Mouse (Mus musculus): ENCODE measurements around the gene Smc3. TPM values are rescaled to one million over a fixed set of nuclear protein-coding genes. Genes with fewer than 3 reads are reported as not detected.

The Smc3 gene
- polyA plus RNA-seq (2017; shearing (Covaris generic)), result 10 to 100 TPM; 38.7 to 43.1 (median 39.0) TPM

- ATAC-seq, result peak; percentile 93
Measured at GRCm38 (mm10) chr19:53599757-53600539, at the start of gene Smc3. TSS of gene Smc3 (plus strand) at chr19:53600398.

DNA sequence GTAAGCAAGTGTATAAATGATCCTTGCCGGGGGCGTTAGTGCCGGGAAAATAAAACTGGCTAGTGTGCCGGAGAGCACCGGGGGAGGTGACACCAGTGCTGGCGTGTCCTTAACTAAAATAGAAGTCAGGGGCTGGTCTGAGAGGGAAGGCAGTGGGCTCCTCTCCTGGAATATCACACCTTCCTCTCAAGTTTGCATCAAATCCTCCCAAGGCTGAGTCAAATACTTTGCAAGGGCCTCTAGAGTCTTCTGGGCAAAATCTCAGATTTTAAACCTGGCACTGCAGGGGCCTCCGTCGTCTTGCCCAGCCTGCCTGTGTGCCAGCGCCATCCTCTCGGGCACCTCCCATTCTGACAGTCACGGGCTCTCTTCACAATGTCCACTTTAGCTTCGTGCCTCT, 49.2 kb upstream of the Smc3 start:
- no peak for ATAC-seq

DNA sequence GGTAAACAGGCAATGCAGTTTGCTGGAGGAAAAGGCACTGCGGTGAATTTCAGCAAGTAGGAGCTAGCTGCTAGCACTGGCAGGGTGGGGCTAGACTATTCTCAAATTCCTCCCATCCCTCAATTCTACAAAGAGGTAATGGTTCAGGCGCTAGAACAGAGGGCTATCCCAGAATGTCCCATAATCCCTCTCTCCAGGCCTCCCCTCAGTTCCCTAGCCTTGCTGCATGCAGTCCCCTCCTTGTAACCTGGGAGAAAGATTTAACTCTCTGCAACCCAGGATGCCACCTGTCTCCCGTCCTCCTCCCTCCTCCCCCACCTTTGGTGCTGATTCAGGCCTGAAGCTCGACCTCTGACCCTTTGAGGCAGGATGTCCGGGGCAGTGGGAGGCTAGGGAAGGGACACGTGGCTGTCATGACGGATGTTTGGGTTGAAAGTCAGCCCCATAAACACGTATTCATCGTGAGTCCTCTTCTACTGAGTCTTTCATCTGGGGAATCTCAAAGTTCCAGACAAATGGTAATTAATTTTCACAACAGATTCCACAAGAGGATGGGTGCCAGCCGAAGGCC, 47.9 kb upstream of the Smc3 start:
- ATAC-seq, result no peak

DNA sequence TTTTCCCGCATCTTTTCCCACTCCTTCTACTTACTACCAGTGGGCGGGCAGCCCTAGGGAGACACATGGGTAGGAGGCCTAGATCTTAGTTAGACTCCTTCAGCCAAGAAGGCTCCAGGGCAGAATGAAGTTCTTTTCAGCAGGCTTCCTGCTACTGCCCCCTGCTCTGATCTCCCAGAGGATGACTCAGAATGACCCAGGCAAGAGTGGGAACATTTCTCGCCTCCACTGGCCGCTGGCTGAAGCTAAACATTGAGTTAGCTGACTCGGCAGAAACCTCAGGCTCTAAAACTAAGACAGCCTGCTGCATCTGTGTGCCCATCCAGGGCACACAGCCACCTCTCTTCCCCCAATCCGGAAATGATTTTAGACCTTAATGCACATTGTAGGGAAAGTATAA, 47.4 kb upstream of the Smc3 start:
- no peak for ATAC-seq

DNA sequence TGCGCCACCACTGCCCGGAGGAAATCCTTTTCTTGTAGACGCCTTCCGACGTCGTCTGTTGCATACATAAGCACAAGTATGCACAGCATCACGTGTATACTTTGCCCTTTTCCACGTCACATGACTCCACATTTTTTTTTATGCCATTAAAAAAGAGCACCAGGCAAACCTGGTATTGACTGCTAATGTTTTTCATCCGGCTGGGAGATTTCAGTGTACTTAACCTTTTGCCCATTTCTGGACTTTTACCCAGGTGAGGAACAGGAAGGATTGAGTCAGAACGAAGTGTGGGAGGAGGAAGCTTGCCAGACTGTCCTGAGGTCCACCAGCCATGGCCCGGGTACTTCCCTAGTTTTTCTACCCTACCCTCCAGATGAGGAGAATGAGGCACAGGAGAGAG, 45.8 kb upstream of the Smc3 start:
- no peak for ATAC-seq

DNA sequence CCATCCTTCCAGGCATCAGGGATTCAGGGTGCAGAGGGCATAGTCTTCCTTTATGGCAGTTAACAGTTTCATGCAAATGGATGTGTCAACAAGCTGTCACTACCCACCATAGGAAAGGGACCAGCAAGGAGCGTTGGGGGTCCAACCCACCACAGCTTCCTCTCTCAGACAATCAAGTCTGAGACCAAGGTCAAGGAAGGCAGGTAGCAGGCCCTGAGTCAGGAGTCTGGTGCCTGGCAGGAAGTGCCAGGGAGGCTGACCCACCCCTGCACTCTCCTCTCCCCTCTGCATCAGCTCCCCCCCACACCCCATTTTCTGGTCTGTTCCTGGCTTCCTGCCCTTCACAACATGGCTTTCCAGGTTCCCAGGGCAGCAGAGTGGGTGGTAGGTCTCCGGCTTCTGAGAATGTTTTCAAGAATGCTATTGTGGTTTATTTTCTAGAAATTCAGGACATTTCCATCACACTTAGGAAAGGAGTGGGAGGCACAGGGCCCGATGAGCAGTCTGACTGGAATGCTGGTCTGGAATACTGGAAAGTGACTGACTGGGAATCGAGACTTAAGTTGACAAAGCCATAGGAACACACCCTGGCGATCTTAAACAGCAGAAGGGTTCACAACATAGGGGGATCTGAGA, 45.1 kb upstream of the Smc3 start:
- peak; percentile 46 for ATAC-seq

DNA sequence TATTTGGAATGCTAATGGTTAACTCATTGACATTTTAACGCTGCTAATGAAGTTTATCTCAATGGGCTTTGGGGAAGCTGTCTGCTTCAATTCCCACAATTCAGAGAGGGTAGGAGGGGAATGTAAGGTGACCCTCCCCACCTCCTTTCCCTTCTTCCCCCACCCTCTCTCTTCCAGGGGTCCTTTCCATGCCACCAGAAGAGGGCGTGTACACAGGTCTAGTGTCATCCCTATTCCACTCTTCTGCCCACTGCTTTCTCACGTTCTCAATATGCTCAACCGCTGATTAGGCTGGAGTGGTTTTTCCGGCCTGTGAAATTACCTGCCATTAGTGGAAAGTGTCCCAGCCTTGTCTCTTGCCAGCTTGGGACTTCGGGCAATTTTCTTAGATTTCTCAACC, 43.4 kb upstream of the Smc3 start:
- ATAC-seq, result no peak

DNA sequence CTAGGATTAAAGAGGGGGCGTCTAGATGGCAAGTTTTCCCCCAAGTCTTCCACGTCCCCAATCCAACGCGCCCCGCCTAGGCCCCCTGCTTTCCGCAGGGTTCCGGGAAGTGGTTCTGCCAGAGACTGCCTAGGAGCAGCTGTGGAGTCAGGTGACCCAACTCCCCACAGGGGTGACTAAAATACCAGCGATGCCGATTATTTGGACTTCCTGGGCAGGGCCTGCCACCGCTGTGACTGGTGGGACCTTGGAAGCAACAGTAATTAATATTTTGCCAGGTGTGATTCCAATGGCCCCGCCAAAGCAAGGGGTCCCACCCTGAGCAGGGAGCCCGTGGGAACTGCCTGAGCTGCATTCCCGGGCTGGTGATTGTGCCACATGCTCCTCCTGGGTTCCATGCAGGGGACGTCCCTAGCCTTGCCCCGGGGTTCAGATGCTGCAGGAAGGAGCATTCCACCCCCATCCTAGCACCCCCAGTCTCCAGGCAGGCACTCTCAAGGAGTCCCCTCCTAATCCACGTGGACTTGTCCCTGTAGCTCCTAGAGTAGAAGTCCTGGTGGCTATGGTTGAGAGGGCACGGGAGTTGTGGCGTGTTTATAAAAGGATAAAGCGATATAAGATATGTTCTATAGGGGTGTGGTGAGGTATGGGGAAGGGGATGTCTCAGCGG, 42.8 kb upstream of the Smc3 start:
- ATAC-seq, result peak; percentile 63

DNA sequence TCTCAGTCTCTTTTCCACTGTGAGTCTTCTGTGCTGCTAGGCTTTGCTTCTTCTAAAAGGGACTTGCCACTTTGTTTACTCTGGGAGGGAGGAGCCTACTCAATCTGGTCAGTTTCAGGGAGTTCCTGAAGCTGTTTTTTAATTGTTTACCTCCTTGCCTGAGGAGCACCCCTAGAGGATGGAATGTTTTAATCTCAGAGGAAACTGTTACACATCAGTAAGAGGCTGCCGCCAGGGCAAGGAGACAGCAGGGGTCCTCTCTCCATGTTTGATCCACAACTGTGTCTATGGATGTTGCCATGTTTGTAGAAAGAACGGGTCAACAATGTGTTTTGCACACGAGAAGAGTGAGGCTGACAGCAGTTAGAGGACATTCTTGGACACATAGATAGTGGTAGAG, 39.8 kb upstream of the Smc3 start:
- ATAC-seq, result no peak

- ATAC-seq, result no peak
Measured at GRCm38 (mm10) chr19:53564174-53564573, 36.0 kb upstream of the Smc3 start.

DNA sequence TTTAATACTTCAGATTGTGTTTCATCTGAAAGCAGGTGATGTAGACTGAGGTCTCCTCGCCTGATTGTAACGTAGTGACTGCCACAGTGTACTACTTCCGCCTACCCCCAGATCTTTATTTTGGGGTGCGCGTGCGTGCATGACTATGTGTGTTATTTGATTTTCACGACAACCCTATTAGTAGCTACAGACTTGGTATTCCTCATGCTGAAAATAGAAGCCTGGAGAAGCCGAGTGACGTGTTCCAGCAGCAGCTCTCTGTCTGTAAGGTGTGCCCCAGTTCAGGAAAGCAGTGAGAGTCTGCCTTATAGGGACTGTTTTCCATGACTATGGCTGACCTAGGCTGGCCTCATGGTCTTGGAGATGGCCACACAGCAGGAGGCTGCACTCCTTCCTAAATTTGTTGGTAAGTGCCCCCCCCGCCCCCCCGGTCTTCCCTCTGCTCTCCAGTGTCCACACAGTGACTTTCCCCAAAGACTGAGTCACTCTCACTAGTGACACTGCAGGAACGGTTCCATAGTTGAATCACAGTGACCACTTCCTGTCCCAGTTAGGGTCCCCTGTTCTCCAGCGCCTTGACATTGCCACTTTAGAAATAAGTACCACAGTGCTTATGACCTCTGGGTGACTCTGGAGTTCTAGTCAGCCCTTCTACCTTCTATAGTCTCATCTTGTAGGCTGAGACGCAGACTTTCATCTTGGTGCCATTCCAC, 34.5 kb upstream of the Smc3 start:
- no peak for ATAC-seq

GRCm38 (mm10) chr19:53567864-53568263, 32.3 kb upstream of the Smc3 start:
- ATAC-seq, result no peak

DNA sequence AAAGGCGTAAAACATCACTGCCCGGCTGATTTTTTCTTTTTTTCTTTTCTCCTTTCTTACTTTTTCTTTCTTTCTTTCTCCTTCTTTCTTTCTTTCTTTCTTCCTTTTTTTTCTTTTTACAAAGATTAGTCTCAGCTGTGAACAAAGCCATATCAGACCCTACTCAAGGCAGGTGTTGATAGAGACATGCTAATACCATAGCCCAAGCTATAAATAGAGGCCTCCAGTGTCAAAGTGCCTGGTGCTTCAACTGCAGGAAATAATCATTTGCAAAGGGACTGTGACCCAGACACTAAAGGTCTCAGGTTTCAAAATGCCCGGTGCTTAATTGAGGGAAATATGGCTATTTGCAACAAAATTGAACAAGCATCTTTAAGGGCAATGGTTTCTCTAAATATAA, 31.6 kb upstream of the Smc3 start:
- ATAC-seq, result no peak

DNA sequence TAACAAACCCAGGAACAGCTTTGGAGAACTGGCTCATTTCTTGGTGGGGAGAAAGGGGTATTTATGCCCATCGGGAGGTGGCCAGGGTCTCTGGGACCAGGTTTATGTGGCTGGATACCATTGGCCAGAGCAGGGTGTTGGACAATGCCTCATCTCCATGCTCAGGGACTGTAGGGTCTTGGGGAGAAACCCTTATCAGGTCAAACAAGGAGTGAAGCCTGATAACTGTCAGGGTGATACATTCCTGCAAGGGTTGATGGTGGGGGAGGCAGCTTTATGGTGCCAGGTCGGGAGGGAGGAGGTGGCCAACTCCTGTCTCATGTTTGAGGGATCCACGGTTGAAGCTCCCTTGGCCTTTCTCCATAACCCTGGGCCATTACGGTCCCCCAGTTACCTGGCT, 29.1 kb upstream of the Smc3 start:
- ATAC-seq, result no peak

- ATAC-seq, result peak; percentile 41
Measured at GRCm38 (mm10) chr19:53571501-53572428, 28.4 kb upstream of the Smc3 start.

- no peak for ATAC-seq
Measured at GRCm38 (mm10) chr19:53572607-53573006, 27.6 kb upstream of the Smc3 start.

DNA sequence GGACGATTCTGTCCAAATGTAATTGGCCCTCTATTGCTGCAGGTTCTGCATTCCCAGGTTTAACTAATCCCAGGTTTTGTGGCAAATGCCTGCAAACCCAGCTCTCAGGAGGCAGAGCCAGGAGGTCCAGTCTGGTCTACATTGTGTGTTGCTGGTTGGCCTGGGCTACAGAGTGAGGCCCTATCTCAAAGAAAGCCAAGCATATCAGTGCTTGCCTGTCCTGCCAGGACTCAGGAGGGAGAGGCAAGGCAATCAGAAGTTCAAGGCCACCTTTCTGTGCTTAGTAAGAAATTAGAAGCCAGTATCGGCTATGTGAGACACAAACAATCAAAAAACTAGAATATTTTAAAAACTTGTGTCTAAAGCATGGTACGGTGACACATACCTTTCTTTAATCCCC, 27.0 kb upstream of the Smc3 start:
- ATAC-seq, result no peak

- ATAC-seq, result no peak
Measured at GRCm38 (mm10) chr19:53574131-53574530, 26.1 kb upstream of the Smc3 start.

GRCm38 (mm10) chr19:53574546-53574945, 25.7 kb upstream of the Smc3 start:
- no peak for ATAC-seq

DNA sequence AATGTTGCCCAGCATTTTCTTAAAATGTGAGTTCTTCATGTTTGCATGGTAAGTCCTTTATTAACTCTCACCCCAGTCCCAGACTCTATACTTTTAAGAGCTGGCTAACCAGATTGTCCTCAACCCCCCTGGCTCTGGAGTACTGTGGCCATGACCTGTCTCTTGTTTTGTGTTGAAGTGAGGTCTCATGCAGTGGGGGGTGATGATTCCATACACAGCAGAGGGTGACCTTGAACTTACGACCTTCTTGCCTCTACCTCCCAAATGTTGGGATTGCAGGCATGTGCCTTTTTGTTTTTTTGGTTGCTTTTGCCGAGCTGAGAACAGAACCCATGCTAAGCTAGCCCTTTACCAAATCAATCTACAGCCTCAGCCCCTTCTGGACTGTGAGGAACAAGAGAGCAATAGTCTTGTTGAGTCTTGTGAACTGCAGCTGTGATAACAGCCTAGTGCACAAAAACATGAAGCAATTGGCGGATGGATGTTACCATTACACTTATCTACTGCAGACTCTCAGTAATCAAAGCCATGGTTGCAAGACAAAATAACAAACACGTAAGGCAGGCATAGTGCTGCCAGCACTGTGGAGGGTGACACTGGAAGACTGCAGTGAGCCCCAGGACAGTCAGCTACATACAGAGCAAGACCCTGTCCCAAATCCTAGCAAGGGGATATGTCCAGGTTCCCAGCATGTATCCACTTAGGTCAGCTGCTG, 24.7 kb upstream of the Smc3 start:
- no peak for ATAC-seq

DNA sequence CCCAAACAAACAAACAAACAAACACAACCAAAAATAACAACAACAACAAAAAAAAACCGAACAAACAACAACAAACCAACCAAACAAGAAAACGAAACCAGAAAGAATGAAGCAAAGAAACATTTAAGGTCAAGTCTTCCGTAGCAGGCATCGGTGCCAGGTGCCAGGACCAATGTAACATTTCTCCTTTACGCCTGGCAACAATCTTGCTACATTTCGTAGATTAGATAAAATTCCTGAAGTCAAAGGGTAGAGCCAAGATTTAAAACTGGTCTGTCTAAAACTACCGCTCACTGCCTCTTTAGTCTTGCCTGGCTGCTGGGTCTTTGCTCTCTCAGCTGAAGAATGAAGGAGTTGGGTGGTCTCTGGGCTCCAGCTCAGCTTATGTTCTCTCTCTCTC, 24.1 kb upstream of the Smc3 start:
- no peak for ATAC-seq
